Mouse (Mus musculus) midbrain, embryonic 14.5 days (tissue): ENCODE data around the gene Arhgef28. TPM values are rescaled to one million over a fixed set of nuclear protein-coding genes. Genes with fewer than 3 reads are reported as not detected.

ENCODE experiments used
- ATAC-seq: fragments of 200-750 bp; cut with Nextera tagmentation; 2 replicates; pipeline ENCODE4 v1.8.0; 2017; ENCODE audit warnings: moderate number of reproducible peaks, moderate library complexity; ENCODE audit not compliant: low FRiP score, low TSS enrichment
- DNase-seq: peaks from one replicate; pipeline ENCODE4 v3.0.0-alpha.2; 2015
- H3K27ac ChIP-seq: fragments of 300-500 bp; sonication (generic); replicated peaks from 2 replicates; pipeline ENCODE4 v1.5.1; 2014; ENCODE audit warnings: mild to moderate bottlenecking, low read depth, low read length, moderate library complexity
- H3K27me3 ChIP-seq: fragments of 300-500 bp; sonication (generic); 2 replicates; pipeline ENCODE4 v1.6.1; 2014; ENCODE audit warnings: low read length, control low read depth, mixed read lengths; ENCODE audit not compliant: control insufficient read depth, insufficient read depth
- H3K36me3 ChIP-seq: fragments of 300-500 bp; sonication (generic); 2 replicates; pipeline ENCODE4 v1.6.1; 2014; ENCODE audit warnings: low read length, control low read depth; ENCODE audit not compliant: control insufficient read depth, insufficient read depth
- H3K4me1 ChIP-seq: fragments of 300-500 bp; sonication (generic); 2 replicates; pipeline ENCODE4 v1.6.1; 2014; ENCODE audit warnings: mild to moderate bottlenecking, antibody characterized with exemption, low read length, control low read depth; ENCODE audit not compliant: control insufficient read depth, insufficient read depth
- H3K4me2 ChIP-seq: fragments of 300-500 bp; sonication (generic); 2 replicates; pipeline ENCODE4 v1.6.1; 2014; ENCODE audit warnings: mild to moderate bottlenecking, low read length, moderate library complexity
- H3K4me3 ChIP-seq: fragments of 300-500 bp; sonication (generic); replicated peaks from 2 replicates; pipeline ENCODE4 v1.5.1; 2014; ENCODE audit warnings: low read depth, low read length
- H3K9ac ChIP-seq: fragments of 300-500 bp; sonication (generic); replicated peaks from 2 replicates; pipeline ENCODE4 v1.6.1; 2014; ENCODE audit warnings: mild to moderate bottlenecking, low read length, moderate library complexity
- H3K9me3 ChIP-seq: fragments of 300-500 bp; sonication (generic); 2 replicates; pipeline ENCODE4 v1.6.1; 2016; ENCODE audit warnings: low read length, control low read depth, mixed read lengths; ENCODE audit not compliant: control insufficient read depth
- WGBS: fragments of 180-500 bp; shearing (Covaris S2); extraction: QIAGEN DNeasy Blood & Tissue Kit; methylation state at CpG from one replicate; pipeline ENCODE4 v1.1.7; 2014; 5-methylcytosine and 5-hydroxymethylcytosine counted together
- polyA plus RNA-seq: library from polyadenylated mRNA; unstranded; fragments of >200 nt; fragmentation: Nextera tagmentation; extraction: Ambion mirVana; gene quantifications from 2 replicates; pipeline ENCODE4 v1.2.1, GENCODE M21; 2014

Gene Arhgef28
- polyA plus RNA-seq, 1 experiment from 2014 or later = 21.1 TPM

- no peak overlapping the region for H3K4me3 ChIP-seq
- H3K9ac ChIP-seq = no peak overlapping the region
- H3K27ac ChIP-seq = no peak overlapping the region
- WGBS = 36% methylated on average over 6 of the region's 6 CpGs
- no peak overlapping the region for H3K4me2 ChIP-seq
- no peaks in the 10 kb centered on the region for H3K9me3 ChIP-seq
- H3K36me3 ChIP-seq = no peaks in the 10 kb centered on the region
- DNase-seq (peak; percentile 58), ATAC-seq (no peak)
- H3K27me3 ChIP-seq = no peaks in the 10 kb centered on the region
- peaks cover 25% of the 10 kb centered on the region for H3K4me1 ChIP-seq
Observed at GRCm38 (mm10) chr13:97888046-97888445, 318.2 kb downstream of the Arhgef28 start.

GRCm38 (mm10) chr13:97887558-97887957 lies 318.7 kb downstream of the Arhgef28 start:
- WGBS = 31% methylated on average over 7 of the region's 7 CpGs
- ATAC-seq = no peak
- Histone ChIP-seq H3K4me3 (no peak overlapping the region), H3K27me3 (no peaks in the 10 kb centered on the region), H3K27ac (no peak overlapping the region), H3K9ac (no peak overlapping the region), H3K4me2 (no peak overlapping the region), H3K9me3 (no peaks in the 10 kb centered on the region), H3K4me1 (peaks cover 21% of the 10 kb centered on the region), H3K36me3 (no peaks in the 10 kb centered on the region)
- no peak for DNase-seq

- H3K4me3 ChIP-seq = no peak overlapping the region
- H3K9me3 ChIP-seq = no peaks in the 10 kb centered on the region
- H3K36me3 ChIP-seq = no peaks in the 10 kb centered on the region
- peaks cover 9% of the 10 kb centered on the region for H3K4me1 ChIP-seq
- H3K4me2 ChIP-seq = no peak overlapping the region
- H3K9ac ChIP-seq = no peak overlapping the region
- DNase-seq (no peak), ATAC-seq (no peak)
- no peaks in the 10 kb centered on the region for H3K27me3 ChIP-seq
- H3K27ac ChIP-seq = no peak overlapping the region
- WGBS = 89% methylated on average over 10 of the region's 10 CpGs
Observed at GRCm38 (mm10) chr13:97883629-97884028, 322.6 kb downstream of the Arhgef28 start.

DNA sequence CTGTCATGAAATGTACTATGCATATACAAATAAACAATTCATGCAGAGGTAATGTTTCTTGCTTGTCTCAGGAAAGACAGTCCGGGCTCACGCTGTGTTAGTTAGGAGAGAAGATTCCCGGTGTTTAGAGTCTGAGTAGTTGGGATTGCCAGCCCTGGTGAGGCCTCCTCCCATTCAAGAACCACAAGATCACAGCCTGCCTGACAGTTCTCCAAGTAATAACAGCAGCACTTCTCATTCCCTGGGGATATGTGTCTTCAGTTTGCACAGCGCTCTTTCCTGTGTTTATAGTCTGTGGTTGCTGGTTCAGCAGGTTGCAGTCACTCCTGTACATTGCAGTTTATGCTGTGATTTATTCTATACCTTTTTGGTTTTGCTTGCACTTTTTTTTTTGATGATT lies 329.8 kb downstream of the Arhgef28 start:
- DNase-seq (no peak), ATAC-seq (no peak)
- H3K9me3 ChIP-seq = no peaks in the 10 kb centered on the region
- H3K27ac ChIP-seq = no peak overlapping the region
- no peak overlapping the region for H3K4me2 ChIP-seq
- no peak overlapping the region for H3K4me3 ChIP-seq
- no peak overlapping the region for H3K9ac ChIP-seq
- no peaks in the 10 kb centered on the region for H3K36me3 ChIP-seq
- no peaks in the 10 kb centered on the region for H3K4me1 ChIP-seq
- 78% methylated on average over 4 of the region's 4 CpGs for WGBS
- no peaks in the 10 kb centered on the region for H3K27me3 ChIP-seq

GRCm38 (mm10) chr13:97876031-97876430 lies 330.2 kb downstream of the Arhgef28 start:
- H3K4me1 ChIP-seq = no peaks in the 10 kb centered on the region
- DNase-seq = no peak
- no peak overlapping the region for H3K9ac ChIP-seq
- H3K27me3 ChIP-seq = no peaks in the 10 kb centered on the region
- 89% methylated on average over 6 of the region's 6 CpGs for WGBS
- no peaks in the 10 kb centered on the region for H3K36me3 ChIP-seq
- no peak for ATAC-seq
- no peaks in the 10 kb centered on the region for H3K9me3 ChIP-seq
- no peak overlapping the region for H3K4me2 ChIP-seq
- no peak overlapping the region for H3K4me3 ChIP-seq
- no peak overlapping the region for H3K27ac ChIP-seq

DNA sequence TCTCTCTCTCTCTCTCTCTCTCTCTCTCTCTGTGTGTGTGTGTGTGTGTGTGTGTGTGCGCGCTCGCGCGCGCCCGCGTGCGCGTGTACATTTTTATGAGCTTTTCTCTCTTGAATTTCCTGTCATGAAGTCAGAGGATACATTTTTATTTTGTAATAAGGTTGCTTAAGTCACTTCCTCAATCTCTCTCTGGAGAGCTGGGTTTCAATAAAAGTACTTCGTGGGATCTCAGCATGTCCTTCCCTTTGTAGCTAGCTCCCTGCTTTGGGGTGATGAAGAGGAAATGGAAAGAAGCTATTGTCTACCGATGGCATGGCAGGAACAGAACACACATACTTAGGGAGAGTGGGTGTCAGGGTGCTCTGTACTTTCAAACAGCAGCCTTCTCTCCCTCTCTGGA lies 336.8 kb downstream of the Arhgef28 start:
- H3K4me3 ChIP-seq = no peak overlapping the region
- H3K27ac ChIP-seq = no peak overlapping the region
- H3K4me1 ChIP-seq = peaks cover 8% of the 10 kb centered on the region; the same call in 1 of the 2 replicates
- H3K27me3 ChIP-seq = no peaks in the 10 kb centered on the region
- H3K36me3 ChIP-seq = no peaks in the 10 kb centered on the region
- H3K4me2 ChIP-seq = no peak overlapping the region
- DNase-seq = no peak
- no peak overlapping the region for H3K9ac ChIP-seq
- ATAC-seq = no peak
- WGBS = 89% methylated on average over 12 of the region's 12 CpGs
- no peaks in the 10 kb centered on the region for H3K9me3 ChIP-seq

DNA sequence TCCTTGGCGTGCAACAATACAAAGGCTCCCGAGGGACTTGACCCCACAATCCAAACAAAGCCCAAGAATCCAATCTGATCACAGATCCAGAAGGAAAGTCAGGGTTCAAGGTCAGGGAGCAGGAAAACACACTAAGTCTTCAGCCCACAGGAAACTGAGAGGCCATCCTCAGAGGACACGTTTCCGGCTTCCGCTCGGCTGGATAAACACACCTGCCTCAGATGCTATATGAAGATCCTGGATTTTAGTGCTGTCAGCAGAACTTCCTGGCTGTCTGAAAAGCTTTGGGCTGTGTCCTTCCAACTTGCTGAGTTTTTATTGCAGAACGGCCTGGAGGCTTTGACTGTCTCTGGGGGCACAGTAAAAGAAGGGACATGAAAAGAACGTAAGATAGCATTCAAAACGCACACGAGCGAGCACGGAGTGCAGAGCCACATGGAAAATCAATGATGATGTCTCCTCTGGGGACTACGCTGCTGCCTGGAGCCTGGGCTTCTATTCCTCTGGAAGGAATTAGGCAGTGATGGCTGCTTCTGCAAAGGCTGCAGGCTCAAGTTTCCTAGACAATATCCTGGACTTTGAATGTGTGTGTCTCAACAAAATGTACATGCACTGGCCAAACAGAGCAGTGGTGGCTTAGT lies 338.8 kb downstream of the Arhgef28 start:
- 44% methylated on average over 13 of the region's 13 CpGs for WGBS
- ATAC-seq (no peak), DNase-seq (peak; percentile 59)
- H3K9ac ChIP-seq = no peak overlapping the region
- peak overlapping the region; percentile 6; the same call in 1 of the 2 replicates for H3K27ac ChIP-seq
- H3K4me2 ChIP-seq = no peak overlapping the region
- H3K36me3 ChIP-seq = no peaks in the 10 kb centered on the region
- peaks cover 8% of the 10 kb centered on the region; the same call in 1 of the 2 replicates for H3K4me1 ChIP-seq
- H3K4me3 ChIP-seq = no peak overlapping the region
- no peaks in the 10 kb centered on the region for H3K27me3 ChIP-seq
- H3K9me3 ChIP-seq = no peaks in the 10 kb centered on the region

GRCm38 (mm10) chr13:97859071-97859470 lies 347.2 kb downstream of the Arhgef28 start:
- no peak for DNase-seq
- no peak overlapping the region for H3K27ac ChIP-seq
- H3K9ac ChIP-seq = no peak overlapping the region
- H3K9me3 ChIP-seq = no peaks in the 10 kb centered on the region
- no peaks in the 10 kb centered on the region for H3K27me3 ChIP-seq
- no peaks in the 10 kb centered on the region for H3K36me3 ChIP-seq
- H3K4me3 ChIP-seq = no peak overlapping the region
- 92% methylated on average over 3 of the region's 3 CpGs for WGBS
- H3K4me2 ChIP-seq = no peak overlapping the region
- no peak for ATAC-seq
- H3K4me1 ChIP-seq = no peaks in the 10 kb centered on the region

- no peaks in the 10 kb centered on the region for H3K36me3 ChIP-seq
- H3K9me3 ChIP-seq = no peaks in the 10 kb centered on the region
- no peaks in the 10 kb centered on the region for H3K27me3 ChIP-seq
- H3K4me3 ChIP-seq = no peak overlapping the region
- no peak overlapping the region for H3K4me2 ChIP-seq
- no peak for DNase-seq
- no peak for ATAC-seq
- H3K27ac ChIP-seq = no peak overlapping the region
- no peak overlapping the region for H3K9ac ChIP-seq
- no peaks in the 10 kb centered on the region for H3K4me1 ChIP-seq
- WGBS = 86% methylated on average over 6 of the region's 6 CpGs
Observed at GRCm38 (mm10) chr13:97857860-97858259, 348.4 kb downstream of the Arhgef28 start.
